Mouse (Mus musculus) ES-E14 (cell line): ENCODE data around the gene Rps10.

Experiments
- CHD2 ChIP-seq: IDR thresholded peaks from 2 replicates; pipeline ENCODE4 v1.6.1; 2014; ENCODE audit warnings: mild to moderate bottlenecking, low read depth, low read length, inconsistent platforms
- HCFC1 ChIP-seq: IDR thresholded peaks from 2 replicates; pipeline ENCODE4 v1.6.1; 2012; ENCODE audit warnings: low read length, inconsistent platforms, borderline replicate concordance; ENCODE audit not compliant: insufficient read depth
- MAFK ChIP-seq: IDR thresholded peaks from 2 replicates; pipeline ENCODE4 v1.6.1; 2014; ENCODE audit warnings: mild to moderate bottlenecking, low read depth, low read length, inconsistent platforms; ENCODE audit not compliant: insufficient read depth
- ZC3H11A ChIP-seq: IDR thresholded peaks from 2 replicates; pipeline ENCODE4 v1.6.1; 2012; ENCODE audit warnings: low read depth, mild to moderate bottlenecking, inconsistent platforms, low read length, borderline replicate concordance
- ZNF384 ChIP-seq: IDR thresholded peaks from 2 replicates; pipeline ENCODE4 v1.6.1; 2012; ENCODE audit warnings: low read depth, low read length, inconsistent platforms

GRCm38 (mm10) chr17:27673945-27674344 is 37.5 kb upstream of the Rps10 start:
- no peak for TF ChIP-seq HCFC1
- TF ChIP-seq ZC3H11A = no peak
- TF ChIP-seq CHD2 = no peak
- TF ChIP-seq MAFK = no peak
- TF ChIP-seq ZNF384 = no peak
